Mouse (Mus musculus): Measurements from ENCODE around the gene 1700037C18Rik. TPM values are rescaled to one million over a fixed set of nuclear protein-coding genes. Genes with fewer than 3 reads are reported as not detected.

Gene 1700037C18Rik
- 7.0 and 10.2 TPM in 2 replicates for polyA plus RNA-seq (2014; fragmentation: Nextera tagmentation; extraction: Ambion mirVana)

DNA sequence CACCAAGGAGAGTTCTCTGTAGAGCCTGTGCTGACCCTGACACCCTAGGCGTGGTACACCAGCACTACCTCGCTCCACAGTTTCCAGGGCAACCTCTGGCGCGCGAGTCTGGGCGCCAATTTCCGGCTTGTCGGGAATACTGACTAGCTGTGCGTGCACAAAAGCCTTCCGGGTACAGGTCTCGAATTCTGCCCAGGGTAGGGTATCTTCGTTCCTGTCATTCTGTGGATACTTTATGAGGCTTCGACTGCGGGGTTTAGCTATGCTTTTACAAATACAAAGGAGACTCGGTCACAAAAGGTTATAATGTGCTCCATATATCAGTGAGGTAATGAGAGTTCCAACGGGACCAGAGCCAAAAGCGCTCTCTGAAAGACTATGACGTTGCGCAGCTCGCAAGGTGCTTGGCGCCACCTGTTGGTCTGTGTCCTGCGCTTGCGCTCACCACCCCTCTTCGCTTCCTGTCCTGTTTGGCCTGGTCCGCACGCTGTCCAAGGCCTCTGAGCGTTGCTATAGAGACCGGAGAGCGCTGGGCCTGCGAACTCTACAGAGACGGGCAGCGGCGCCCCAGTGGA, at the start of gene 1700037C18Rik, which contains the start of gene Cluap1:
TSS of gene 1700037C18Rik (minus strand) at position 153 of the 575 bp plus-strand sequence.
TSS of gene Cluap1 (plus strand) at position 265 of the 575 bp plus-strand sequence.
- under 1% methylated on average over 33 of the region's 33 CpGs for WGBS
- Histone ChIP-seq H3K27me3 (ENCODE audit: control insufficient read depth, insufficient read depth, low read length) (no peaks in the 10 kb centered on the region), H3K9me3 (ENCODE audit: control insufficient read depth, low read length) (no peaks in the 10 kb centered on the region), H3K9ac (ENCODE audit: low read depth, low read length) (peak within 1 kb of the TSS; percentile 55), H3K4me2 (replicated peaks; ENCODE audit: low read depth, low read length) (peak within 1 kb of the TSS; percentile 75), H3K4me1 (ENCODE audit: control insufficient read depth, insufficient read depth, low read length) (peaks cover 7% of the 10 kb centered on the region), H3K4me3 (ENCODE audit: low read length) (peak within 1 kb of the TSS; percentile 47), H3K27ac (ENCODE audit: low read depth, low read length) (peak within 1 kb of the TSS; percentile 49; the same call in 1 of the 2 replicates), H3K36me3 (ENCODE audit: control insufficient read depth, insufficient read depth, low read length) (peaks cover 43% of the 10 kb centered on the region)
- ATAC-seq (ENCODE audit: low FRiP score, low TSS enrichment), result peak; percentile 98

DNA sequence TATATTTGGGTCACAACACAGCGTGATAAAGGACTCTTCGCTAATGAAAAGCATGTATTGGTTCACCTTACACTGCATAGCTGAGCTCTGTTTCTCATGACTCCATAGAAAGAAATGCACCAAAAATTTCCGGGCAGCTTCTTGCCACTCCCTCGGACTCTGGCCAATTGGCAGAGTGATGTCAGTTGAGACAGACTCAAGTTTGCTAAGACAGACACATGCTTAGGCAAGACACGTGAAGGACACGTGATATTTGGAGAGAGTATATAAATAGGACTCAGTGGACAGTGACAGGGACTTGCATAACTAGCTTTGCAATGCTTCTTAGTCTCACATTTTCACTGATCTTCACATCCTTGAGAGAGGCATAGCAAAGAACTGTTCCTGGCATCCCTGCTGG, 47.9 kb upstream of the 1700037C18Rik start:
- no peak overlapping the region for H3K4me3 ChIP-seq (ENCODE audit: low read length)
- H3K9me3 ChIP-seq (ENCODE audit: control insufficient read depth, low read length), result no peaks in the 10 kb centered on the region
- H3K4me1 ChIP-seq (ENCODE audit: control insufficient read depth, insufficient read depth, low read length), result no peaks in the 10 kb centered on the region
- H3K36me3 ChIP-seq (ENCODE audit: control insufficient read depth, insufficient read depth, low read length), result no peaks in the 10 kb centered on the region
- H3K27ac ChIP-seq (ENCODE audit: low read depth, low read length), result no peak overlapping the region
- H3K9ac ChIP-seq (ENCODE audit: low read depth, low read length), result no peak overlapping the region
- WGBS, result 81% methylated on average over 6 of the region's 6 CpGs
- no peak for ATAC-seq (ENCODE audit: low FRiP score, low TSS enrichment)
- no peaks in the 10 kb centered on the region for H3K27me3 ChIP-seq (ENCODE audit: control insufficient read depth, insufficient read depth, low read length)
- no peak overlapping the region for H3K4me2 ChIP-seq (replicated peaks; ENCODE audit: low read depth, low read length)

DNA sequence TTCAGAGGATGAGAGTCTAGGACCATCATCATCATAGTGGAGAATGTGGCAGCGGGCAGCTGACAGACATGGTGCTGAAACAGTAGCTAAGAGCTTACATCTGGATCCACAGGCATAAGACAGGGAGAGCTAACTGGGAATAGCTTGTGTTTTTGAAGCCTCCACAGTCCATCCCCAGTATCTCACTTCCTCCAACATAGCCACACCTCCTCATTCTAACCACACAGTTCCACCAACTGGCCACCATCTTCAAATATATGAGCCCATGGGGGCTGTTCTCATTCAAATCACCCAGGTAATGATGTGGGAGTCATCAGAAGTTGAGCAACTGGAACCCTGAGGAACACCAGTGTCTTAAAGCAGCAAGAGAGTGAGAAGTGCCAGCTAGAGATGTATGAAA, 42.7 kb upstream of the 1700037C18Rik start:
- Histone ChIP-seq H3K4me3 (ENCODE audit: low read length) (no peak overlapping the region), H3K9ac (ENCODE audit: low read depth, low read length) (no peak overlapping the region), H3K4me2 (replicated peaks; ENCODE audit: low read depth, low read length) (no peak overlapping the region), H3K27me3 (ENCODE audit: control insufficient read depth, insufficient read depth, low read length) (no peaks in the 10 kb centered on the region), H3K9me3 (ENCODE audit: control insufficient read depth, low read length) (no peaks in the 10 kb centered on the region), H3K27ac (ENCODE audit: low read depth, low read length) (no peak overlapping the region), H3K4me1 (ENCODE audit: control insufficient read depth, insufficient read depth, low read length) (no peaks in the 10 kb centered on the region), H3K36me3 (ENCODE audit: control insufficient read depth, insufficient read depth, low read length) (no peaks in the 10 kb centered on the region)
- WGBS, result 95% methylated on average over 1 of the region's 1 CpGs
- no peak for ATAC-seq (ENCODE audit: low FRiP score, low TSS enrichment)

DNA sequence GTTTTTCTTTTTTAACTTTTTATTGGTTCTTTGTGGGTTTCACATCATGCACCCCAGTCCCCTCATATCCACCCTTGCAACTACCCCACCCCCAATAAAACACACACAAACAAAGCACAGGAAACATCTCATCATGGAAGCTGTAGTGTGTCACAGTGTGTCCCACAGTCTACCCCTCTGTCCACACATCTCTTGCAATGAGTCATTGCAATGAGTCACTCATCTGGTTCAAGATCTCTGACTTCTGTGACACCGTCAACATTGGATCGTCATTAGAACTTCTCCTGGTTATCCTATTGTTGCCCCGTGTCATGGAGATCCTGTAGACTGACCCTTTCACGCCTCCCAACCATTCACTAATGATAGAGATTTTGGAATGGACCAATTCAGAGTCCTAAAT, 26.2 kb upstream of the 1700037C18Rik start:
- H3K27ac ChIP-seq (ENCODE audit: low read depth, low read length), result no peak overlapping the region
- H3K4me3 ChIP-seq (ENCODE audit: low read length), result no peak overlapping the region
- H3K36me3 ChIP-seq (ENCODE audit: control insufficient read depth, insufficient read depth, low read length), result peaks cover 44% of the 10 kb centered on the region
- no peaks in the 10 kb centered on the region for H3K27me3 ChIP-seq (ENCODE audit: control insufficient read depth, insufficient read depth, low read length)
- no peak overlapping the region for H3K9ac ChIP-seq (ENCODE audit: low read depth, low read length)
- no peak for ATAC-seq (ENCODE audit: low FRiP score, low TSS enrichment)
- H3K4me1 ChIP-seq (ENCODE audit: control insufficient read depth, insufficient read depth, low read length), result no peaks in the 10 kb centered on the region
- 90% methylated on average over 4 of the region's 4 CpGs for WGBS
- no peak overlapping the region for H3K4me2 ChIP-seq (replicated peaks; ENCODE audit: low read depth, low read length)
- no peaks in the 10 kb centered on the region for H3K9me3 ChIP-seq (ENCODE audit: control insufficient read depth, low read length)

DNA sequence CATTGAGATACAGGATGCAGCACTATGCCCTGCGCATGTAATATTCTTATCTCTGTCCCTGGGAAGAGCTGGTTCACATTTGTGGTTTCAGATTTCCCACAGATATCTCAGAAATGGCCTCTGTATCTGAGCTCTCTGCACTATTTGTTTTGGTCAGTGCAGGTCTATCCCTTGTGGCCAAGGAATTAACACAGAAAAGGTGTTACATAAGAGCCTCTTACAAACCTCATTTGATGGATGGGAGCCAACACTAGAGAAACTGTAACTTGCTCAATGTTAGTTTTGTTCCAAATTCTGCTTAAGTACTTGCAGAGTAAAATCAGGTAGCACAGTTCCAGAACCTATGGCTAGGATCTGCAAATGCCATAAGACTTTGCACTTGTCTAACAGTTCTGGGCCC, 25.6 kb upstream of the 1700037C18Rik start:
- peaks cover 48% of the 10 kb centered on the region for H3K36me3 ChIP-seq (ENCODE audit: control insufficient read depth, insufficient read depth, low read length)

DNA sequence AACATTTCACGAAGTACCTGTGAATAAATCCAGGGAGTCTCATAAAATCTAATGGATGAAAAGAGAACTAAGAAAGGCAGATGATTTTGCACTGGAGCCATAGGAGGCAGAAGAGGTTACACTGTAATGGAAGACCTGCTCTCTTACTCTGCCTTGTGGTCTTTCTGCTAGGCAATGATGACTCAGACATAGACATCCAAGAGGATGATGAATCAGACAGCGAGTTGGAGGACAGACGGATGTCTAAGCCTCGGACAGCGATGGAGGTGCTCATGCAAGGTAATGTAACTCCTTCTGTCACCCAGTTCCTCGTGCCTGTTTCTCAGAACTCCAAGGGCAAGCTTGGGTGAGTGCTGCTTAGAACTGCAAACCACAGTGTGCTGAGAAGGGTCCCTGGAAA, 25.0 kb upstream of the 1700037C18Rik start:
- no peak for ATAC-seq (ENCODE audit: low FRiP score, low TSS enrichment)
- peaks cover 49% of the 10 kb centered on the region for H3K36me3 ChIP-seq (ENCODE audit: control insufficient read depth, insufficient read depth, low read length)
- H3K4me2 ChIP-seq (replicated peaks; ENCODE audit: low read depth, low read length), result no peak overlapping the region
- no peak overlapping the region for H3K27ac ChIP-seq (ENCODE audit: low read depth, low read length)
- no peaks in the 10 kb centered on the region for H3K4me1 ChIP-seq (ENCODE audit: control insufficient read depth, insufficient read depth, low read length)
- 91% methylated on average over 6 of the region's 6 CpGs for WGBS
- H3K9ac ChIP-seq (ENCODE audit: low read depth, low read length), result no peak overlapping the region
- no peaks in the 10 kb centered on the region for H3K9me3 ChIP-seq (ENCODE audit: control insufficient read depth, low read length)
- H3K27me3 ChIP-seq (ENCODE audit: control insufficient read depth, insufficient read depth, low read length), result no peaks in the 10 kb centered on the region
- no peak overlapping the region for H3K4me3 ChIP-seq (ENCODE audit: low read length)

More for the DNA sequence above, 25.6 kb upstream of the 1700037C18Rik start:
- ATAC-seq (ENCODE audit: low FRiP score, low TSS enrichment), result no peak
- 89% methylated on average over 1 of the region's 1 CpGs for WGBS
- Histone ChIP-seq H3K9ac (ENCODE audit: low read depth, low read length) (no peak overlapping the region), H3K27ac (ENCODE audit: low read depth, low read length) (no peak overlapping the region), H3K27me3 (ENCODE audit: control insufficient read depth, insufficient read depth, low read length) (no peaks in the 10 kb centered on the region), H3K4me1 (ENCODE audit: control insufficient read depth, insufficient read depth, low read length) (no peaks in the 10 kb centered on the region), H3K4me2 (replicated peaks; ENCODE audit: low read depth, low read length) (no peak overlapping the region), H3K9me3 (ENCODE audit: control insufficient read depth, low read length) (no peaks in the 10 kb centered on the region), H3K4me3 (ENCODE audit: low read length) (no peak overlapping the region)

DNA sequence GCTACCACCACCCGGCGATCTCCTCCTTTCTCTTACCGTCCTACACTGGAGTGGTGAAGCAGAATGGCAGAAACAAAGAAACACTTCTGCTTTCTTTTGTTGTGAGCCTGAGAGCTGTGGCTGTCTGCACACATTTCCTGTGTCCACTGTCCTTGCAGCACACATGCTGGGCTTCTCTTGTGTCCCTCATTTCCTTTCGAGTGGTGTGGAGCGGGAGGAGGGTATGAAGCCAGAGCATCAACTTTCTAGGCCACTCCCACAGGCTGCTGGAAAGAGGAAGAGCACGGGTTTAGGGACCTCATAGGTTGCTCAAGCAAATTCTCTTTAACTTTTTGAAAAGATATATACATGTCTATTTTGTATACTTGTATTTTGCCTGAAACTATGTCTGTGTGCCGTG, 20.7 kb upstream of the 1700037C18Rik start:
- no peak for ATAC-seq (ENCODE audit: low FRiP score, low TSS enrichment)
- no peaks in the 10 kb centered on the region for H3K27me3 ChIP-seq (ENCODE audit: control insufficient read depth, insufficient read depth, low read length)
- no peak overlapping the region for H3K9ac ChIP-seq (ENCODE audit: low read depth, low read length)
- no peak overlapping the region for H3K27ac ChIP-seq (ENCODE audit: low read depth, low read length)
- no peaks in the 10 kb centered on the region for H3K9me3 ChIP-seq (ENCODE audit: control insufficient read depth, low read length)
- peaks cover 43% of the 10 kb centered on the region for H3K36me3 ChIP-seq (ENCODE audit: control insufficient read depth, insufficient read depth, low read length)
- H3K4me1 ChIP-seq (ENCODE audit: control insufficient read depth, insufficient read depth, low read length), result no peaks in the 10 kb centered on the region
- H3K4me3 ChIP-seq (ENCODE audit: low read length), result no peak overlapping the region
- 78% methylated on average over 7 of the region's 7 CpGs for WGBS
- H3K4me2 ChIP-seq (replicated peaks; ENCODE audit: low read depth, low read length), result no peak overlapping the region

DNA sequence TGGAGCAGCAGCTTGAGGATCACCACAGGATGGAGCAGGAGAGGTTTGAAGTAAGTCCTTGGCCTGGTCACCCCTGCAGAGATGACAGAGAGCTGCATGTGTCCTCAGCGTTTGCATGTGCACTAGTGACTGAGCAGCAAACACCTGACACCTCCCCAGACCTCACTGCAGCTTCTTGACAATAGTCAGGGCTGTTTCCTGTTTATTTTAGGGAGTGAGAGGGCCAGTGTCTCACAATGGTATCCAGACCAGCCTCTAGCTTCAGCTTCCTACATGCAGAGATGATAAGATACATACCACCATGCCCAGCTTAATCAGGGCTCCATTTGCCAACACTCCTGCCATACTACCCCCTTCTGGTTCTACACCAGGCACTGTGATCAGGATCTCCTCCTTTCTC, 20.1 kb upstream of the 1700037C18Rik start:
- 62% methylated on average over 1 of the region's 1 CpGs for WGBS
- H3K9me3 ChIP-seq (ENCODE audit: control insufficient read depth, low read length), result no peaks in the 10 kb centered on the region
- H3K4me2 ChIP-seq (replicated peaks; ENCODE audit: low read depth, low read length), result no peak overlapping the region
- no peak overlapping the region for H3K9ac ChIP-seq (ENCODE audit: low read depth, low read length)
- H3K27ac ChIP-seq (ENCODE audit: low read depth, low read length), result no peak overlapping the region
- H3K4me1 ChIP-seq (ENCODE audit: control insufficient read depth, insufficient read depth, low read length), result no peaks in the 10 kb centered on the region
- H3K36me3 ChIP-seq (ENCODE audit: control insufficient read depth, insufficient read depth, low read length), result peaks cover 44% of the 10 kb centered on the region
- H3K4me3 ChIP-seq (ENCODE audit: low read length), result no peak overlapping the region
- no peak for ATAC-seq (ENCODE audit: low FRiP score, low TSS enrichment)
- H3K27me3 ChIP-seq (ENCODE audit: control insufficient read depth, insufficient read depth, low read length), result no peaks in the 10 kb centered on the region

DNA sequence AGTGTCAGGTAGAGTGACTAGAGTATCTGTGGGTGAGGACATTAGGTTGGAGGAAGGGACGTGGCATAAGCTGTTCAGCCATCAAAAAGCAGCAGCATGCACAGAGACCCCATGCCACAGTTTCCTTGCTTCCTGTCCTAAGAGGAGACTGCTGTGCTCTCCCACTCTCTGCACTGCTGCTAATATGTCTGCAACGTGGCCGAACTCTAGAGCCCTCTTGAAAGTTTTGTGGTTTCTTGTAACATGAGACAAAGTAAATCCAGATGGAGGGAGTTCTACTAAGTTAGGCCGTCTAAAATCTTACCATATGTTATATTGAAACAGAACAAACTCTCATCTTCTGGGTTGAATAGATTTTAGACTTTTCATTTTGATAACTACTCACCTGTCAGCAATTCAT, 15.5 kb upstream of the 1700037C18Rik start:
- H3K27me3 ChIP-seq (ENCODE audit: control insufficient read depth, insufficient read depth, low read length), result no peaks in the 10 kb centered on the region
- H3K4me2 ChIP-seq (replicated peaks; ENCODE audit: low read depth, low read length), result no peak overlapping the region
- 55% methylated on average over 4 of the region's 4 CpGs for WGBS
- no peak overlapping the region for H3K4me3 ChIP-seq (ENCODE audit: low read length)
- no peaks in the 10 kb centered on the region for H3K9me3 ChIP-seq (ENCODE audit: control insufficient read depth, low read length)
- H3K36me3 ChIP-seq (ENCODE audit: control insufficient read depth, insufficient read depth, low read length), result peaks cover 48% of the 10 kb centered on the region
- ATAC-seq (ENCODE audit: low FRiP score, low TSS enrichment), result no peak
- no peaks in the 10 kb centered on the region for H3K4me1 ChIP-seq (ENCODE audit: control insufficient read depth, insufficient read depth, low read length)
- H3K27ac ChIP-seq (ENCODE audit: low read depth, low read length), result no peak overlapping the region
- H3K9ac ChIP-seq (ENCODE audit: low read depth, low read length), result no peak overlapping the region

Measured in kidney, embryonic 14.5 days (tissue).